Mouse (Mus musculus) liver, embryonic 14.5 days (tissue): ENCODE measurements around the gene Acsl3. TPM values are rescaled to one million over a fixed set of nuclear protein-coding genes. Genes with fewer than 3 reads are reported as not detected.

Experiments used
- ATAC-seq: fragments of 200-750 bp; cut with Nextera tagmentation; 2 replicates; pipeline ENCODE4 v1.8.0; 2017; ENCODE audit warnings: moderate number of reproducible peaks, mild to moderate bottlenecking, moderate library complexity; ENCODE audit not compliant: insufficient read depth
- DNase-seq, 3 experiments: peaks; one replicate each; pipeline ENCODE4 v3.0.0-alpha.2; 2012 to 2013; ENCODE audit warnings: low read depth in 3 of 3, low spot score in 3 of 3
- H3K27ac ChIP-seq: fragments of 300-500 bp; sonication (generic); 2 replicates; pipeline ENCODE4 v1.5.1; 2014; ENCODE audit warnings: moderate library complexity, mild to moderate bottlenecking, control low read depth, inconsistent platforms
- H3K27me3 ChIP-seq: fragments of 300-500 bp; sonication (generic); 2 replicates; pipeline ENCODE4 v1.6.1; 2014; ENCODE audit warnings: mild to moderate bottlenecking, low read length, moderate library complexity; ENCODE audit not compliant: control insufficient read depth, insufficient read depth
- H3K36me3 ChIP-seq: fragments of 300-500 bp; sonication (generic); replicated peaks from 2 replicates; pipeline ENCODE4 v1.6.1; 2014; ENCODE audit warnings: low read depth; ENCODE audit not compliant: control insufficient read depth, insufficient read depth
- H3K4me1 ChIP-seq, 2 experiments: fragments of 200-500 bp in 1 of 2; fragments of 300-500 bp in 1 of 2; sonication (generic) in 1 of 2; replicated peaks; 2 replicates each; pipeline ENCODE4 v1.6.1; 2012 to 2014; ENCODE audit warnings: antibody characterized with exemption in 1 of 2, inconsistent platforms in 1 of 2, low read length in 1 of 2; ENCODE audit not compliant: control insufficient read depth in 2 of 2, insufficient read depth in 2 of 2
- H3K4me2 ChIP-seq: fragments of 300-500 bp; sonication (generic); 2 replicates; pipeline ENCODE4 v1.6.1; 2014; ENCODE audit warnings: low read depth, mild to moderate bottlenecking, control low read depth, moderate library complexity
- H3K4me3 ChIP-seq, 2 experiments: fragments of 200-500 bp in 1 of 2; fragments of 300-500 bp in 1 of 2; sonication (generic) in 1 of 2; 2 replicates each; pipeline ENCODE4 v1.5.1; 2012 to 2014; ENCODE audit warnings: low read depth in 2 of 2, low read length in 2 of 2, mild to moderate bottlenecking in 2 of 2, control low read depth in 1 of 2, inconsistent platforms in 1 of 2, moderate library complexity in 1 of 2; ENCODE audit not compliant: insufficient read depth in 1 of 2
- H3K9ac ChIP-seq: fragments of 300-500 bp; sonication (generic); replicated peaks from 2 replicates; pipeline ENCODE4 v1.6.1; 2014; ENCODE audit warnings: mild to moderate bottlenecking, control low read depth, moderate library complexity
- H3K9me3 ChIP-seq: fragments of 300-500 bp; sonication (generic); 2 replicates; pipeline ENCODE4 v1.6.1; 2016; ENCODE audit warnings: low read length, mixed read lengths; ENCODE audit not compliant: control insufficient read depth
- CTCF ChIP-seq: IDR thresholded peaks from 2 replicates; pipeline ENCODE4 v1.5.1; 2016; ENCODE audit warnings: antibody characterized with exemption, low read depth, control low read depth
- EP300 ChIP-seq: IDR thresholded peaks from 2 replicates; pipeline ENCODE4 v1.6.1; 2016; ENCODE audit warnings: antibody characterized with exemption, low read depth
- WGBS: fragments of 180-500 bp; shearing (Covaris S2); extraction: QIAGEN DNeasy Blood & Tissue Kit; methylation state at CpG from one replicate; pipeline ENCODE4 v1.1.7; 2014; ENCODE audit not compliant: insufficient replicate concordance; 5-methylcytosine and 5-hydroxymethylcytosine counted together
- polyA plus RNA-seq, 2 experiments: library from polyadenylated mRNA; depleted of rRNA in 1 of 2; stranded (reverse) in 1 of 2; unstranded in 1 of 2; fragments of >200 nt; fragmentation: Nextera tagmentation in 1 of 2; extraction: Ambion mirVana in 1 of 2; gene quantifications; 2 replicates each; pipeline versions ENCODE4 v1.2.1 to v1.2.3; 2012 to 2014

The Acsl3 gene
- polyA plus RNA-seq, 2 experiments: 9.3 to 20.1 TPM

GRCm38 (mm10) chr1:78659270-78659823 lies 1.7 kb downstream of the Acsl3 start:
- WGBS: 63% methylated on average over 4 of the region's 4 CpGs
- peak overlapping the region; percentile 81 to 87 for H3K4me3 ChIP-seq
- H3K4me2 ChIP-seq: peak overlapping the region; percentile 72
- H3K36me3 ChIP-seq: no peaks in the 10 kb centered on the region; the same call in 1 of the 2 replicates
- DNase-seq: no peak
- H3K9ac ChIP-seq: peak overlapping the region; percentile 74
- peaks cover 8 to 13% of the 10 kb centered on the region in 2 experiments; a peak in 3 of 4 replicates for H3K4me1 ChIP-seq
- ATAC-seq: no peak
- H3K9me3 ChIP-seq: no peaks in the 10 kb centered on the region
- H3K27me3 ChIP-seq: no peaks in the 10 kb centered on the region
- TF ChIP-seq EP300: no peak
- no peak for TF ChIP-seq CTCF
- no peak overlapping the region for H3K27ac ChIP-seq

GRCm38 (mm10) chr1:78664326-78664725 lies 6.7 kb downstream of the Acsl3 start:
- Histone ChIP-seq H3K4me2 (no peak overlapping the region), H3K27ac (no peak overlapping the region), H3K4me1 (peaks cover 8% of the 10 kb centered on the region in 2 experiments; a peak in 3 of 4 replicates), H3K9ac (no peak overlapping the region), H3K9me3 (no peaks in the 10 kb centered on the region), H3K36me3 (peaks cover 6% of the 10 kb centered on the region), H3K4me3 (no peak overlapping the region), H3K27me3 (no peaks in the 10 kb centered on the region)
- 74% methylated on average over 4 of the region's 4 CpGs for WGBS
- TF ChIP-seq CTCF (no peak), EP300 (no peak)
- ATAC-seq: no peak
- DNase-seq: no peak

GRCm38 (mm10) chr1:78665954-78666499 lies 8.4 kb downstream of the Acsl3 start:
- H3K27me3 ChIP-seq: no peaks in the 10 kb centered on the region
- no peak overlapping the region for H3K27ac ChIP-seq
- DNase-seq (no peak), ATAC-seq (no peak)
- H3K4me3 ChIP-seq: no peak overlapping the region
- no peak overlapping the region for H3K9ac ChIP-seq
- H3K4me2 ChIP-seq: no peak overlapping the region
- H3K4me1 ChIP-seq: peaks cover under 1 to 2% of the 10 kb centered on the region in 2 experiments; a peak in 3 of 4 replicates
- TF ChIP-seq EP300: no peak
- TF ChIP-seq CTCF: no peak
- peaks cover 6% of the 10 kb centered on the region for H3K36me3 ChIP-seq
- no peaks in the 10 kb centered on the region for H3K9me3 ChIP-seq
- WGBS: 74% methylated on average over 9 of the region's 9 CpGs

GRCm38 (mm10) chr1:78666585-78666984 lies 9.0 kb downstream of the Acsl3 start:
- Histone ChIP-seq H3K27me3 (no peaks in the 10 kb centered on the region), H3K4me1 (no peaks in the 10 kb centered on the region; a peak in 2 of 4 replicates), H3K9ac (no peak overlapping the region), H3K9me3 (no peaks in the 10 kb centered on the region), H3K36me3 (peaks cover 6% of the 10 kb centered on the region), H3K27ac (no peak overlapping the region), H3K4me3 (no peak overlapping the region), H3K4me2 (no peak overlapping the region)
- ATAC-seq (no peak), DNase-seq (no peak)
- 68% methylated on average over 1 of the region's 1 CpGs for WGBS
- TF ChIP-seq CTCF (no peak), EP300 (no peak)

GRCm38 (mm10) chr1:78682291-78682690 lies 24.7 kb downstream of the Acsl3 start:
- WGBS: 61% methylated on average over 3 of the region's 3 CpGs
- Histone ChIP-seq H3K27me3 (no peaks in the 10 kb centered on the region), H3K9me3 (no peaks in the 10 kb centered on the region), H3K36me3 (no peaks in the 10 kb centered on the region), H3K4me3 (no peak overlapping the region), H3K27ac (no peak overlapping the region), H3K4me2 (no peak overlapping the region), H3K4me1 (no peaks in the 10 kb centered on the region), H3K9ac (no peak overlapping the region)
- DNase-seq (no peak), ATAC-seq (no peak)
- TF ChIP-seq EP300: no peak
- TF ChIP-seq CTCF: no peak
